Mouse (Mus musculus) embryonic facial prominence, embryonic 15.5 days (tissue): ENCODE results near the gene Bpgm. TPM values are rescaled to one million over a fixed set of nuclear protein-coding genes. Genes with fewer than 3 reads are reported as not detected.

Source experiments
- polyA plus RNA-seq: library from polyadenylated mRNA; unstranded; fragments of >200 nt; fragmentation: Nextera tagmentation; extraction: Ambion mirVana; gene quantifications from 2 replicates; pipeline ENCODE4 v1.2.1, GENCODE M21; 2015

Bpgm gene
- polyA plus RNA-seq, 1 experiment from 2014 or later = 42.4 TPM

Other genes starting within 250 kb of the Bpgm start
- 147 and 156 TPM in 2 replicates for gene Akr1b3, start 158.7 kb upstream of the Bpgm start, polyA plus RNA-seq
- gene Akr1b8, start 122.1 kb upstream of the Bpgm start, polyA plus RNA-seq = 9.0 and 10.3 TPM in 2 replicates
- gene Akr1b10, start 92.0 kb upstream of the Bpgm start, polyA plus RNA-seq = 15.1 and 18.1 TPM in 2 replicates
- not detected in 2 replicates for gene Akr1b7, start 63.9 kb upstream of the Bpgm start, polyA plus RNA-seq
- 290 and 306 TPM in 2 replicates for gene Cald1, start 122.3 kb downstream of the Bpgm start, polyA plus RNA-seq